Mouse (Mus musculus): ENCODE data around the gene Gusb.

Gene Gusb

GRCm38 (mm10) chr5:129974354-129974753, 28.5 kb downstream of the Gusb start:
- no peak for DNase-seq

DNA sequence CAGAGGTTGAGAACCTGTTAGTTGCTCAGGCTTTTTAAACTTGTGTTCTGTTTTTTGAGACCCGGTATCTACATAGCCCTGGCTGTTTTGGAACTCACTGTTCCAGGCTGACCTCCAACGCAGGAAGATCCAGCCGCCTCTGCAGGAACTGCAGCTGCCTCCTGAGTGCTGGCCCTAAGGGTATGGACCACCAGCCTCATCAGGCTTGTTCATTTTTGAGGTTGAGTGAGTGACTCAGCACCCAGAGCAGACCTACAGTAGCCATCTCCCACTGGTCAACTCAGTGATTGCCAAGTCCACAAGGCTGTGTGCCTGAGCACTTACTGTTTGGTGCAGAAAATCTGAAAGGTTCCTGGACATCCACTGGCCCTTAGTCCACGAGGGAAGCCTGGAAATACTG, 31.4 kb downstream of the Gusb start:
- no peak for DNase-seq

GRCm38 (mm10) chr5:129968417-129968816, 34.4 kb downstream of the Gusb start:
- no peak for DNase-seq

DNA sequence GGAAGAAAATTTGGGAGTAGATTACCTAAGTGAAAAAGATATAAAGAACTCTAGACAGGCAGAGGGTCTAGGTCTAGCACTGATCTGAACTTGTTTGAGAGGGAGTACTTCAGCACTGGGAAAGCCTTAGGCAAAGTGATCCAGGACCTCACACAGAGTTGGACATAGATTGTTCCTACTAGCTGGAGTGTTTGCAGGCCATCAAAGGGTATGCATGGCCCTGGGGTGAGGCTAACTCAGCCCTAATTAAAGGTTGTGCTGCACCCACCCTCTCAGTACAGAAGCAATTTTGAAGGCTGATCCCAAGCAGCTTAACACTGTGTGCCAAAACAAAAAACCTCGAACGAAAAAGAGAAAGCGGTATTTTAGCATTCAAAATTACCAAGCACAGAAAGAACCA, 36.4 kb downstream of the Gusb start:
- no peak for DNase-seq

GRCm38 (mm10) chr5:129963224-129963623, 39.6 kb downstream of the Gusb start:
- DNase-seq: no peak

GRCm38 (mm10) chr5:129955792-129956191, 47.1 kb downstream of the Gusb start:
- no peak for DNase-seq

GRCm38 (mm10) chr5:129954473-129955254, 48.2 kb downstream of the Gusb start:
- DNase-seq: no peak

- no peak for DNase-seq
Measured at GRCm38 (mm10) chr5:129952143-129952542, 50.7 kb downstream of the Gusb start.

GRCm38 (mm10) chr5:129947528-129948033, 55.3 kb downstream of the Gusb start:
- no peak for DNase-seq

DNA sequence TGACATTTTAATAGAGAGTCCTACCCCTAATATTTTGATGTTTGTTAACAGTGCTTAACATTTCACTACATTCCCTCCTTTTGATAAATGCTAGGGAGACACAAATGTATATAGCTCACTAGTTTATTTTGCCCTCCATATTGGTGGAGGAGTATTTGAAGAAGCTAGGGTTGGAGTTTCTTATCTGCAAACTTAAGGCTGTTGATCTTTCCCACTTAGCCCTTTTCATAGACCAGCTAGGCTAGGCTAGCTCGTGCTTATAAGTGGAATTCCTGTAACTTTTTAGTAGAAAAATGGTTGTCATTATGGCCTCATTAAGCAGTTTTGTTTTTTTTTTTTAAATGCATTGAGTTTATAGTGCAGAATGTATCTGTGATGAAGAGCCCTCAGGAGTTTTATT, 59.4 kb downstream of the Gusb start:
- DNase-seq: no peak

DNA sequence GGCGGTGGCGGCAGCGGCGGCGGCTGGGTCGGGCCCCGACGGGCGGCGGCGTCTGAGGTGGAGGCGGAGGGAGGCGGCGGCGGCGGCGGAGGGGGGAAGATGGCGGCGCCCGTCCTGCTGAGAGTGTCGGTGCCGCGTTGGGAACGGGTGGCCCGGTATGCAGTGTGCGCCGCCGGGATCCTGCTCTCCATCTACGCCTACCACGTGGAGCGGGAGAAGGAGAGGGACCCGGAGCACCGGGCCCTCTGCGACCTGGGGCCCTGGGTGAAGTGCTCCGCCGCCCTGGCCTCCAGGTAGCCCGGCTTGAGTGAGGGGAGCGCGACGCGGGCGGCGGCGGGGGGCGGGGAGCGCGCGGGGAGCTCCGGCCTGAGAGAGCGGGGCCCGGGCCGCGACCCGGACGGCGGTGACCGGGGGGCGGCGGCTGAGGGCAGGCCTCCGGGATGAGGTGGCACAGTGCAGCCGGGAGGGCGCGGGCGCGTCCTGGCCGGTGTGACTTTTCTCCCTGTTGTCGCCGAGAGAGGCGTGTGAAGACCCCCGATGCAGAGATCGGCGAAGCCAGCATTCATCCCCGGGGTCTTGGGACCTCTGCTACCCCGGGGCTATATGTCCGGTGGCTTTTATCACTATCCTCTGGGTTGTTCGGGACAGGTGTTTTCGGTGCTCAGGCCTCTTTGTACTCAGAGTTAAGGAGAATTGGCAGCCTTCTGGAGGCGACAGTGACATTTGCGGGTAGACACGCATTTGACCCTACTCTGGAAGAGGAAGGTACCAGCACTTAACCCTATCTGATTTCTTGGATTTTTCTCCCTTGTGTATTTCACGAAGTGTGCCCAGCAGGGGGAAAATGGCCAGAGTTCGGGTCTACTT, 60.5 kb downstream of the Gusb start:
- DNase-seq: peak; percentile 50 to 65

DNA sequence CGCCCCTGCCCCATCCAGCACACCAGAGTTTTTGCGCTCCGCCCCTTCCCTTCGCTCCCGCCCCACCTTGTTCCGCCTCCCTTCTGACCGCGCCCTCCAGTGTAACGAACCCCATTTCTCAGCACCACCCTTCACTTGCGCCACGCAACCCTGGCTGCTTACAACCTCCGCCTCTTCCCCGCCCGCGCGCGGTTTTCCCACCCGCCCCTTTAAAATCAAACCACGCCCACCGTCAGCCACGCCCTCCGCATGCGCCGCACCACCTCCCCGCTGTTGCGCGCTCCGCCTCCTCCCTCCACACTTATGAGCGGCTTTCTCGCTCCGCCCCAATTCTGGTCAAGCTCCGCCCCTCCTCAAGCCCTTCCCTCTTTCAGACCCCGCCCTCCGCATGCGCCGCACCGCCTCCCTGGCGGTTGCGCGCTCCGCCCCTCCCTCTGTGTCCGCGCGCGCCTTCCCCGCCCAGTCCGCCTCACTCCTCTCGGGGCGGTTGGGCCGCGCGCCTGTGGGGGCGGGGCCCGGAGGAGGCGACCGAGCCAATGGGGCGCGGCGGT, 61.3 kb downstream of the Gusb start, which contains the start of gene Vkorc1l1:
Vkorc1l1 (plus strand) TSS at position 476 of the 551 bp plus-strand sequence.
- peak; percentile 99 for DNase-seq

- DNase-seq: no peak
Measured at GRCm38 (mm10) chr5:129940736-129941494, 61.9 kb downstream of the Gusb start.

- no peak for DNase-seq
Measured at GRCm38 (mm10) chr5:129940281-129940680, 62.6 kb downstream of the Gusb start.

All from kidney, postnatal 4 days (tissue).